8 mouse cellular contexts compared by ENCODE assay signal in the genomic region with DNA sequence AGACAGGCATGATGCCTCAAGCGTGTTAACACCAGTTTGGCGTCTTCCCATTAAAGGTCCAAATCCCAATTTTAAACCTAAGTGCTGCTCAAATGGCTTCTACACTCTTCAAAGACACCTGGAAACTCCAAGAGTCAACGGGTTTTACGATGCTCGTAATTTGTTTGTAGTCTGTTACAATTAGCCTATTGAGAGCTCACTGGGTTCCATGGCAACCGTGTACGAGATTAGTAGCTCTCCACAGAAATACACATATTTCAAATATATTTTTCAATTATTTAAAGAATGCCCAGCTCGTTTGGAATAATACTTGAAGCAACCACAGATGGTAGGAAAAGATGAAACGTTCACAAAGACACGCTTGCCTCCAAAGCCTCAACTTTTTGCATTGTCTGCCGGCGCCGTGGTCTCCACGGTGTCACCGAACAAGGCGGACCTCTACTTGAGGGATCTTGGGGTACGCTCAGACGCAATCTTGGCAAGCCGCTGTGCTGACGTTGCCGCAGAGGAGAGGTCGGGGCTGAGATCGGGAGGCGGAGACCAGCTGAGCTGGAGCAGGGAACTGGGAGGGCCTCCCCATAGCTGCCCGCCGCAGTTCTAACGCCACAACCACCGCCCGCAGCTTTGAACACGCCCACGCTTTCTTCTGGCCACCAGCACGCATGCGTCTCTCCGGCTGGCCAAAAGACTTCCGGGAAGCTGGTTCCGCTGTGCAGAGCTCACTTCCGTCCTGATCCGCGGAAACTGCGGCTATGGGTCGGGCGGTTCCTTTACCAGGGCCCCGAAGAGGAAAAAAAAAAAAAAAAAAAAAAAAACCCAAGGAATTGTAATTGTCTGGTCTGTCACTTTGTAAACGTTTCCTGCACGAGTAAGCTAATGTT. TPM values are rescaled to one million over a fixed set of nuclear protein-coding genes. Genes with fewer than 3 reads are reported as not detected.
A peak's percentile ranks its signal among the peaks of the same experiment; 100 is the strongest.
DNase-seq lines count a peak whose midpoint lies in the region; ATAC-seq and TF ChIP-seq lines count a peak whose summit lies in the region.

No protein-coding gene starts in this region.

- TF ChIP-seq EP300 in CH12.LX (IDR thresholded peaks at IDR 0.05; ENCODE audit: low read length), result peak; percentile 22; the same call in 1 of the 2 replicates

- peaks cover 2 to 25% of the 10 kb centered on the region in 2 experiments; a peak in 2 of 4 replicates for H3K4me1 ChIP-seq in CH12.LX (ENCODE audit: control insufficient read depth in 1 of 2, insufficient read depth in 2 of 2)
- H3K4me1 ChIP-seq in forebrain, embryonic 11.5 days (replicated peaks; ENCODE audit: control insufficient read depth, insufficient read depth, low read length), result peaks cover 3% of the 10 kb centered on the region; the same call in 1 of the 2 replicates
- H3K4me1 ChIP-seq in heart, embryonic 16.5 days (ENCODE audit: control insufficient read depth, insufficient read depth, low read length), result peaks cover 12% of the 10 kb centered on the region
- peaks cover 39% of the 10 kb centered on the region for H3K4me1 ChIP-seq in liver, embryonic 15.5 days (replicated peaks)
- H3K4me1 ChIP-seq in neural tube, embryonic 12.5 days, result peaks cover 19% of the 10 kb centered on the region

- H3K4me2 ChIP-seq in CH12.LX (ENCODE audit: insufficient read depth, low read depth, poor library complexity, severe bottlenecking), result peak overlapping the region; percentile 68
- H3K4me2 ChIP-seq in forebrain, embryonic 11.5 days (ENCODE audit: low read depth, low read length, severe bottlenecking), result peak overlapping the region; percentile 53
- H3K4me2 ChIP-seq in heart, embryonic 16.5 days (ENCODE audit: low read depth, low read length), result peak overlapping the region; percentile 79
- peak overlapping the region; percentile 86 for H3K4me2 ChIP-seq in liver, embryonic 15.5 days
- peak overlapping the region; percentile 82 for H3K4me2 ChIP-seq in neural tube, embryonic 12.5 days (replicated peaks)

- peak; percentile 96 for DNase-seq in CH12.LX (ENCODE audit: extremely low read depth)
- peak; percentile 92 for DNase-seq in c-Kit-positive CD71-positive TER-119-negative erythroid progenitor cells, embryonic 14.5 days (ENCODE audit: low read depth)
- DNase-seq in forebrain, embryonic 11.5 days (ENCODE audit: low spot score), result peak; percentile 96
- peak; percentile 95 to 97 for DNase-seq in kidney, postnatal 36 days
- DNase-seq in telencephalon, adult 2 months (ENCODE audit: low read depth, low spot score), result peak; percentile 96

- in situ Hi-C loops in CH12.LX (cut with MboI; ENCODE audit: low pct_ligation_motif_present, low pct_unique_long_range_greater_than_20kb, low sequenced_read_pairs), result loop anchor here (25.0 kb wide), 1 partner anchor 687 kb away; no protein-coding TSS in a partner anchor

- peaks cover 34% of the 10 kb centered on the region for H3K79me2 ChIP-seq in CH12.LX (replicated peaks; ENCODE audit: control insufficient read depth, extremely low read depth, insufficient read depth, poor library complexity, severe bottlenecking)

- no peaks in the 10 kb centered on the region for H3K27me3 ChIP-seq in CH12.LX (replicated peaks)
- no peaks in the 10 kb centered on the region for H3K27me3 ChIP-seq in forebrain, embryonic 11.5 days (ENCODE audit: control insufficient read depth, insufficient read depth, low read length)
- no peaks in the 10 kb centered on the region for H3K27me3 ChIP-seq in heart, embryonic 16.5 days (ENCODE audit: control insufficient read depth, insufficient read depth, low read length)
- H3K27me3 ChIP-seq in liver, embryonic 15.5 days, result no peaks in the 10 kb centered on the region
- no peaks in the 10 kb centered on the region for H3K27me3 ChIP-seq in neural tube, embryonic 12.5 days (replicated peaks)

- no peak overlapping the region for H3K27ac ChIP-seq in CH12.LX (ENCODE audit: insufficient read depth, low read depth)
- H3K27ac ChIP-seq in forebrain, embryonic 11.5 days (ENCODE audit: low read depth, low read length), result peak overlapping the region; percentile 87
- H3K27ac ChIP-seq in heart, embryonic 16.5 days (ENCODE audit: low read length), result peak overlapping the region; percentile 99
- H3K27ac ChIP-seq in liver, embryonic 15.5 days (replicated peaks), result peak overlapping the region; percentile 97
- peak overlapping the region; percentile 93; the same call in 1 of the 2 replicates for H3K27ac ChIP-seq in neural tube, embryonic 12.5 days

- TF ChIP-seq CTCF in CH12.LX (conservative IDR thresholded peaks at IDR 0.05 in 1 of 2, IDR thresholded peaks at IDR 0.05 in 1 of 2; ENCODE audit: low read depth in 2 of 2, low read length in 2 of 2), result no peak

- H3K9me3 ChIP-seq in CH12.LX (replicated peaks; ENCODE audit: low read length), result no peaks in the 10 kb centered on the region
- no peaks in the 10 kb centered on the region for H3K9me3 ChIP-seq in forebrain, embryonic 11.5 days (ENCODE audit: control insufficient read depth, low read length)
- H3K9me3 ChIP-seq in heart, embryonic 16.5 days (replicated peaks; ENCODE audit: control insufficient read depth, low read length), result no peaks in the 10 kb centered on the region
- no peaks in the 10 kb centered on the region for H3K9me3 ChIP-seq in liver, embryonic 15.5 days (replicated peaks)
- no peaks in the 10 kb centered on the region for H3K9me3 ChIP-seq in neural tube, embryonic 12.5 days

- WGBS in forebrain, embryonic 11.5 days, result 4% methylated on average over 45 of the region's 45 CpGs
- whole genome bisulfite sequencing in heart, embryonic 16.5 days, result 4% methylated on average over 45 of the region's 45 CpGs
- WGBS in liver, embryonic 15.5 days (ENCODE audit: insufficient replicate concordance), result 4% methylated on average over 45 of the region's 45 CpGs
- 2% methylated on average over 45 of the region's 45 CpGs for WGBS in neural tube, embryonic 12.5 days

- no peak for TF ChIP-seq RAD21 in CH12.LX (IDR thresholded peaks at IDR 0.05; ENCODE audit: low read depth, low read length)

- peak overlapping the region; percentile 81 to 98 (median 87) for H3K4me3 ChIP-seq in CH12.LX (replicated peaks in 1 of 3; ENCODE audit: low read depth in 2 of 3, low read length in 2 of 3, poor library complexity in 1 of 3)
- H3K4me3 ChIP-seq in forebrain, embryonic 11.5 days (ENCODE audit: low read depth, low read length), result peak overlapping the region; percentile 67
- H3K4me3 ChIP-seq in heart, embryonic 16.5 days (ENCODE audit: low read length), result peak overlapping the region; percentile 96
- peak overlapping the region; percentile 82 for H3K4me3 ChIP-seq in liver, embryonic 15.5 days (replicated peaks)
- peak overlapping the region; percentile 93 for H3K4me3 ChIP-seq in neural tube, embryonic 12.5 days

- peaks cover 1 to 3% of the 10 kb centered on the region in 2 experiments for H3K36me3 ChIP-seq in CH12.LX (replicated peaks in 1 of 2; ENCODE audit: control insufficient read depth in 1 of 2, insufficient read depth in 1 of 2, low read length in 1 of 2)
- H3K36me3 ChIP-seq in forebrain, embryonic 11.5 days (ENCODE audit: control insufficient read depth, insufficient read depth, low read length), result no peaks in the 10 kb centered on the region
- no peaks in the 10 kb centered on the region for H3K36me3 ChIP-seq in heart, embryonic 16.5 days (ENCODE audit: control insufficient read depth, insufficient read depth)
- peaks cover 2% of the 10 kb centered on the region; the same call in 1 of the 2 replicates for H3K36me3 ChIP-seq in liver, embryonic 15.5 days (replicated peaks)
- H3K36me3 ChIP-seq in neural tube, embryonic 12.5 days, result no peaks in the 10 kb centered on the region

- peak; percentile 93 for ATAC-seq in forebrain, embryonic 11.5 days (replicated peaks; ENCODE audit: low FRiP score)
- peak; percentile 88 for ATAC-seq in heart, embryonic 16.5 days (replicated peaks; ENCODE audit: extremely low read depth, insufficient read depth, low FRiP score)
- peak; percentile 90 for ATAC-seq in liver, embryonic 15.5 days (ENCODE audit: insufficient read depth)
- ATAC-seq in neural tube, embryonic 12.5 days (ENCODE audit: low FRiP score, low read depth), result peak; percentile 89

- peak; percentile 79 for TF ChIP-seq POLR2A in CH12.LX (IDR thresholded peaks at IDR 0.05; ENCODE audit: low read depth, low read length)

- H3K9ac ChIP-seq in CH12.LX (ENCODE audit: insufficient read depth, low read depth), result peak overlapping the region; percentile 83
- peak overlapping the region; percentile 66 for H3K9ac ChIP-seq in forebrain, embryonic 11.5 days (ENCODE audit: low read length)
- peak overlapping the region; percentile 99 for H3K9ac ChIP-seq in heart, embryonic 16.5 days (ENCODE audit: low read length)
- peak overlapping the region; percentile 90 for H3K9ac ChIP-seq in liver, embryonic 15.5 days
- H3K9ac ChIP-seq in neural tube, embryonic 12.5 days, result peak overlapping the region; percentile 53

- dilution Hi-C loops in CH12.LX (cut with MboI; ENCODE audit: extremely low pct_ligation_motif_present, extremely low pct_unique_long_range_greater_than_20kb, low sequenced_read_pairs), result no loop called here

RNA-seq across cellular contexts. Expression of a gene that starts 1.1 kb away (rescaled TPM):
- total RNA-seq in CH12.LX (2012; rRNA removed) (51.1 and 62.7 TPM in 2 replicates), CH12.LX (2014; rRNA removed) (57.3 and 68.8 TPM in 2 replicates)
- polyA plus RNA-seq in CH12.LX (2012; ENCODE audit: insufficient read length, low read depth), result 94.9 and 112 TPM in 2 replicates
- polyA plus RNA-seq in forebrain, embryonic 11.5 days (2014; fragmentation: Nextera tagmentation; extraction: Ambion mirVana), result 98.7 and 107 TPM in 2 replicates
- polyA plus RNA-seq in heart, embryonic 16.5 days (2015; fragmentation: Nextera tagmentation; extraction: Ambion mirVana), result 39.4 and 40.2 TPM in 2 replicates
- 25.6 and 28.8 TPM in 2 replicates for polyA plus RNA-seq in liver, embryonic 15.5 days (2015; fragmentation: Nextera tagmentation; extraction: Ambion mirVana)
- polyA plus RNA-seq in neural tube, embryonic 12.5 days (2016; fragmentation: Nextera tagmentation; extraction: Ambion mirVana), result 81.2 and 88.8 TPM in 2 replicates

RNA-seq across cellular contexts. Expression of a gene that starts 50.1 kb away (rescaled TPM):
- not detected in 2 replicates for total RNA-seq in CH12.LX (2012; rRNA removed)
- total RNA-seq in CH12.LX (2014; rRNA removed), result not detected in 2 replicates
- polyA plus RNA-seq in CH12.LX (2012; ENCODE audit: insufficient read length, low read depth), result not detected in 2 replicates
- polyA plus RNA-seq in forebrain, embryonic 11.5 days (2014; fragmentation: Nextera tagmentation; extraction: Ambion mirVana), result 0.60 and 0.69 TPM in 2 replicates
- polyA plus RNA-seq in heart, embryonic 16.5 days (2015; fragmentation: Nextera tagmentation; extraction: Ambion mirVana), result 1.5 and 1.6 TPM in 2 replicates
- 0.10 and 0.16 TPM in 2 replicates for polyA plus RNA-seq in liver, embryonic 15.5 days (2015; fragmentation: Nextera tagmentation; extraction: Ambion mirVana)
- polyA plus RNA-seq in neural tube, embryonic 12.5 days (2016; fragmentation: Nextera tagmentation; extraction: Ambion mirVana), result 0.40 and 0.84 TPM in 2 replicates

RNA-seq across cellular contexts. Expression of a gene that starts 50.2 kb away (rescaled TPM):
- total RNA-seq in CH12.LX (2012; rRNA removed) (not detected in 2 replicates), CH12.LX (2014; rRNA removed) (not detected in 2 replicates)
- not detected in 2 replicates for polyA plus RNA-seq in CH12.LX (2012; ENCODE audit: insufficient read length, low read depth)
- polyA plus RNA-seq in forebrain, embryonic 11.5 days (2014; fragmentation: Nextera tagmentation; extraction: Ambion mirVana), result not detected in 2 replicates
- not detected in 2 replicates for polyA plus RNA-seq in heart, embryonic 16.5 days (2015; fragmentation: Nextera tagmentation; extraction: Ambion mirVana)
- not detected in 2 replicates for polyA plus RNA-seq in liver, embryonic 15.5 days (2015; fragmentation: Nextera tagmentation; extraction: Ambion mirVana)
- not detected in 2 replicates for polyA plus RNA-seq in neural tube, embryonic 12.5 days (2016; fragmentation: Nextera tagmentation; extraction: Ambion mirVana)
